Mouse (Mus musculus) kidney, postnatal 14 days (tissue): ENCODE measurements around the gene 1700069L16Rik.
A peak's percentile ranks its signal among the peaks of the same experiment; 100 is the strongest.

Experiments used
- DNase-seq: peaks from one replicate; pipeline ENCODE4 v3.0.0; 2022; ENCODE audit warnings: mixed read lengths

Gene 1700069L16Rik

DNA sequence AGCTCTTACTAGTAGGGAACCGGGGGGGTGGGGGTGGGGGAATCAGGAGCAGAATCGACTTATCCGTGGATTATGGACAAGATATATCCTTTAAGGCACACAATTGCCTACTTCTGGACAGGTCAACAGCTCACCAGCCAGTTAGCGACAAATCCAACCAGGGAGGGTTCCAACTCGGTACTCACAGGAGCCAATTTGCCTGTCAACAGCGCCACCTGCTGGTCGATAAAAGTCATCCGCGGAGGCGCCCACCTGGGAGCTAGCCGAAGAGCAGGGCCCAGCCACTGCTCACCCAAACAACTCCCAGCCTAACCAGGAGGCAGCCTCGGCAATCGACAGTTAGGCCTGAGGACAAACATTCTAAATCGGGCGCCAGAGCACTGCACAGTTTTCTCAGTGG is at the start of gene 1700069L16Rik:
TSS of gene 1700069L16Rik (minus strand) at position 327 of the 400 bp plus-strand sequence.
- peak; percentile 87 for DNase-seq

DNA sequence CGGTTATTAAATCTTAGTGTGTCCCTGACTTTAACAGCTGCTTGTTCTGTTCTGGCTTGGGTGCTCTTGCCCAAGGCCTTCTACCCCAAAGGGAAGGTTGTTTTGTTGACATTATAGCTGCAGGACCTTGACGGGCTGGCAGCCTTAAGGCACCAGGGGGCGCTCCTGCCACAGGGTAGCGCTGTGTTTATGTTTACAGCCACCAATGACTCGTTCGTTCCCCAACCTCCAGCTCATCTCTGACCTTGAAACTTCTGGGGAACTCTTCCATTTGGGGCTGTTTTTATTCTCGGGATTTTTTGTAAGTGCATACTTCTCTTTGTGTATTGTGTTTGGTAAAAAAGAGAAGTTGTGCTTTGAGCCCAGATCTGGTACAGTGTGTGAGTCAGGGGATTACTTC is 49.1 kb upstream of the 1700069L16Rik start:
- DNase-seq = peak; percentile 92

DNA sequence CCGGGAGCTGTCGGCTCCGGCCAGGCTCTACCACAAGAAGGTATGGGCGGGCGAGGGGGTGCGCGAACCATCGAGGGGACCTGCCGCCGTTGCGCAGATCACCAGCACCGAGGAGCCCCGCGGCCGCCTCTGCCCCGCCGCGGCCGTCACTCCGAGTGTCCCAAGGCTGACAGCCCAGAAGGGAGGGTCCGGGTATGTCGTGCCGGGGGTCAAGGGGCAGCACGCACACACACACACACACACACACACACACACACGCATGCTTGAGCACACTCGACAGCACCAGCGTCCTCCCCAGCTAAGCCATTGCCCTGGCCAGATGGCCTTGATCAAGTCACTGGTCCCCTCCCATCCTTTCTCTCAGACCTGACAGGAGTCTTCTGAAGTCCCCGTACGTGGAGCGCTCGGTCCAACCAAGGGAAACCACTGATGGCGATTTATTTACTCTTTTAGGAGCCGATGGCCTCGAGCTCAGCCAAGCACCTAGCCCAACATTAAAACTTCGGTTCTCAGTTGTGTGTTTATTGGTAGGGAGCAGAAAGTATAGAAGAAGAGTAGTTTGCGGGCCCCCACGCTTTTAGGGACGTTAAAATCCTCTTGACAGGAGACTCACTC is 48.4 kb upstream of the 1700069L16Rik start:
- DNase-seq = no peak

DNA sequence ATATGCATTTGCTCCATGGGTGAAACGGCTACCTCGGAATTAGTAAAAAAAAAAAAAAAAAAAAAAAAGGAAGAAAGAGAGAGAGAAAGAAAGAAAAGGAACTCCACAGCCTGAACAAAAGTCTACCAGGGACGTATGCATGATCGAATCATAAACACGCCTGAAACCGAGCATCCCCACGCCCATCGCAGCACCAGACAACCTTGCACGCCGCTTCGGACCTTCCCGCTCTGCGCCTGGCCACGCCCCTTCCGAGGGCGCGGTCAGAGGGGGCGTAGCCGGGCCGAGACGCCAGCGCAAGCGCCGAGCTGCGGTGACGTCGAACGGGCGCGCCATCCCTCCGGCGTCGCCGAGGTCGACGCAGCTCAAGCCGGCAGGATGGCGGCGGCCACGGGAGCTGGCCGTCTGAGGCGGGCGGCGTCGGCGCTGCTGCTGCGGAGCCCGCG is 47.9 kb upstream of the 1700069L16Rik start, which contains the start of the genes Sart3 and Iscu:
TSS of gene Sart3 (minus strand) at position 61 of the 446 bp plus-strand sequence.
TSS of gene Iscu (plus strand) at position 299 of the 446 bp plus-strand sequence.
- peak; percentile 97 for DNase-seq

DNA sequence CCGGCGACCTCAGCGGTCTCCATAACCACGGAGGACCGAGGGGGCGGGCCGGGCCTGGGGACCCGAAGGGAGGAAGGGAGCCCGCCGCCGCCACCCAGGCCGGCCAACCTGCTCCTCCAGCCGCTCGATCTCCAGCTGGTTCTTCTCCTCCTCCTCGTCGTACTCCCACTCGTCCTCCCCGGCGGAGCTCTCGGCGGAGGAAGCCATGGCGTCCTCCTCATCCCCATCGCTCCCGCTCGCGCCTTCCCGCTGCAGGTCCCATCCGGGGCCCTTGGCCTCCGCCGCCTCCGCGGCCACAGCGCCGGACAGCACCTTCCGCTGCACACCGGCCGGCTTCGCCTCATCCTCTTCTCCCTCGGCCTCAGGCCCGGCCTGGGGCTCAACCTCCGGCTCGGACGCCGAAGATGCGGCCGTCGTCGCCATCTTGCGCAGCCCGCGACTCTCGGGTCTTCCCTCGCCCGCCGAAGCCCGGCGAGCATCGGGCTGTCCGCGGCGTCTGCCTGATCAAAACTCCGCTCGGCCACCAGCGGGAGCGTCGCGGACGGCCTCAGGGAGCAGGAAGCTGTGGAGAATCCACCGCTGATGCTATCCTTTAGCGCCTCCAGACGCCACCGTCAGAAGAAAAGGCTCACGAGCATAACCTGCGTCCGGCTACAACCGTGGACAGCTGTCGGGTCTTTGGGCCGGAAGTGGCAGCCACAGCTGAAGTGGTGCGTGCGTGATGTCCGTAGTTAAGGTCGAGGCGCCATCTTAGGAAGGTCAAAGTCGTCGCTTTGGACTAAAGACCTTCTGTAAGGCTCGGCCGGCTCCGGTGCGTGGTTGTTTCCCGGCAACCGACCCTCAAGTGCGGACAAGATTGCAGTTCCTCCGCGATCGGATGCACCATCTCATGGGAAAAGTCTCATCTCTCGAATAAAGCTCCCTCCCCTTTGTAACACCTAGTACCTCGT is 46.9 kb upstream of the 1700069L16Rik start:
- DNase-seq = peak; percentile 92

- DNase-seq = no peak
Measured at GRCm38 (mm10) chr5:113768806-113769205, 44.2 kb upstream of the 1700069L16Rik start.

GRCm38 (mm10) chr5:113765641-113766526 is 41.3 kb upstream of the 1700069L16Rik start:
- DNase-seq = no peak

- DNase-seq = no peak
Measured at GRCm38 (mm10) chr5:113764426-113764825, 39.9 kb upstream of the 1700069L16Rik start.

DNA sequence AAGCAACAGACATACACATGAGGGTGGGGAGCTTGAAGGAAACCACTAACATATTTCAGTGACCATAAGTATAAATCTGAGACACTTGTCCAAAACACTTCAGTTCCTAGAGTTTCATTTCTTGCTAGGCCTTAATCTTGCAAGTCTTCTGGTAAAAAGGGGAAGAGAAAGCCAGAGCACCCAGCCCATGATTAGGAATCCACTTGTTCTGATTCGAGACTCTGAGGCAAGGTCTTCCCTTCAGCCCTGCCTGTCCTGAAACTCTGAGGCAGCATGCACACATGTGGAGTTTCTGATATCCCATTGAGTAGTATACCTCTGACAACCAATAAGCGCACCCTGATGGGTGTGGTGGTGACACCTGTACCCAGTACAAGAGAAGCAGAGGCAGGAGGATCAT is 37.0 kb upstream of the 1700069L16Rik start:
- DNase-seq = no peak

DNA sequence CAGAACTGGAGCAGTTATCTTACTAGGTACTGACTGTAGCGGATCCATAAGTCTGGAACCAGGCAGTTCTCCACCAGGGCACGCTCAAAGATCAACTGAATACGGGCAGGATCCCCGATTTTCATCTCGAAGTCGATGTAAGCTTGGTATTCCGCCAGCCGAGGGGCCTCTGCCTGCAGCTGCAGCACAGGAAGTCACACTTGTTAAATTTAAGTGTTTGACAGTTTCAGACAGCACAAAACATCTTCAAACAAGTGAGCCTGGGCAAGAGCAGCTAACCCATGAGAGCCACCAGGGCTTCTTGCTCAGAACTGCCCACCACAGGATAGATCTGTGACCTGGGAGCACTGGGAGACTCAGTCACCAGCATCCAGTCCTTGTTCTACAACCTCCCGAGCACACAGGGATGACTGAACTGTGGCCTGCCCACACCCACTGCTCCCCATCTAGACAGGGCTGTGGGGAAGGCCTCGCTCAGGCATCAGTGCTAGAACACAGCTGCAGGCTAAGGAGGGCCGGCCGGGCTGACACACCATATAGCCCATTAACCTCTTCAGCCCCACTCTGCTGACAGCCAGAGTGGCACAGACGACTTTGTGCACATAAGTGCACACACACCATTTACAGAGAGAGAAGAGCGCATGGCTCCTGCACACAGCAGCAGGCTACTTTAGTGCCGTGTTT is 30.9 kb upstream of the 1700069L16Rik start:
- DNase-seq = no peak

DNA sequence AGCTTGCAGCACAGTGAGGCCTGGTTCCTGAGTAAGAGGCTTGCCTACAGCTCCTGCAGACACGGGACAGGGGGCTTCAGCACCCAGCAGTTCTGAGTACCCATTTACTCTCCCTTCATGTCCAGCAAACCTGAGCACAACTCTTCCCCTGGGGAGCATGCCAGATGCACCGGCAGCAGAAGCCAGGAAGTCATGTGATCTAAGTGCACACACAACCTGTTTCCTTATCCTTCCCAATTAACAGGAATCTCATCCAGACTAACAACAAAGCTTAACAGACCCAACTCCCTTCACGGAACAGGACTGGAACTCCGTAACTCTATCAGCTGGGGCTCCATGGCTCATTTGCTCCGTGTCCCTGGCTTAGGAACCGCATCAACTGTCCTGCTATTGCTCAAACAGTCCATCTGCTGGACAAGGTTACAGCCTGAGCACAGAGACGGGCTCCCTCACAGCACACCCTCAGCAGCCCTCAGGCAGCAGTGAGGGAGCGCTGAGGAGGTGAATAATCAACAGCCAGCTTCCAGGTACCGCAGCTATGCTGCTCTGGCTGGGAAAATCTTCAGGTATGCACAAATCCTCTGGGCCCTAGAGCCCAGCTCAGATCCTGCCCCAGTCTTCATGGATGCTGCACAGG is 27.1 kb upstream of the 1700069L16Rik start:
- no peak for DNase-seq

DNA sequence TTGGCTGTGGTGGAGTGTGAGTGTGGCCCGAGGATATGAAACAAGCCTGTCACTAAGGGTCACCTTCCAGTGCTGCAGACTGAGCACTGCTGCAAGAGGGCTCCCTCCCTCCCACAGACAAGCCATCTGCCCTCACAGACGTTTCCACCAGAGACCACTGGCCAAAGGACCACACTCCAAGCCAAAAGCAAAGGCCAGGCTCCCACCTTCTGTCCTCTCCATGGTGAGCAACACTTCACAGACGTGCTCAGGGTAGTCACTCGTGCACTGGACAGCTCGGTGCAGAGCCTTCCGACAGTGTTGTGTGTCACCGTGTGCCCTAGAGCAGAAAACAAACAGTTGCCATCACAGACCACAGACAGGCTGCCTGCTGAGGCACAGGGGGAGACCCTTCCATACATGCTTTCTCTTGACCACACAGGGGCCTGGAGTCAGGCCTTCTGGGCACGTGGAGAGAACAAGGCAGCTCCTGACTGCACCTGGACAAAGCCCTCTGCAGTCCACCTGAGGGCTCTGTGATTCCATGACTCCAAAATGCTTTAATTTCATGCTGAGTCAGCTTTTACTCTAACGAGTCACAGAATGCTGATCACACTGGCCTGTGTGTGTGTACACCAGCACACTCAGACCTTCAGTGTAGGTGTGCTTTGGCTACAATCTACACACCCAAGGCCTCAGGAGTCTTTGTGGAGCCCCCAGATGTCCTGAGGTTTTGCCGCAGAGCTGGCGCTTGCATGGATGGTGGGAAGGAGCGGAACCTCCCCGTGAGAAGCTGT is 24.2 kb upstream of the 1700069L16Rik start:
- DNase-seq = no peak

DNA sequence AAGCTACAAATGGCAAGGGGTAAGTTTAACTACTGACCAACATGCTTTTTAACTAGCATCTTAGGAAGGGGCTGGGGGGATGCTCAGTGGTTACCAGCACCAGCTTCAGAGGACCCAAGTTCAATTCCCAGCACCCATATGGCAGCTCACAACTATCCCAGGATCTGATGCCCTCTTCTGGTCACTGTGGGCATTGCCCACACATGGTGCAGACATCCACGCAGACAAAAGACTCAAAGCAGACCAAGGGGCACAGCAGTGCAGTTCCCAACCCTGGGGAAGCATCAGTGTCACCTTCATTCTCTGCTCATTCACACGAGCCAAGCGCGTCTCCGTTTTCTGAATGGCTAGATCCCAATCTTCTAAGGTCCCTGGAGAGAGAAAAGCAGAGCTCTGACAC is 23.1 kb upstream of the 1700069L16Rik start:
- no peak for DNase-seq

DNA sequence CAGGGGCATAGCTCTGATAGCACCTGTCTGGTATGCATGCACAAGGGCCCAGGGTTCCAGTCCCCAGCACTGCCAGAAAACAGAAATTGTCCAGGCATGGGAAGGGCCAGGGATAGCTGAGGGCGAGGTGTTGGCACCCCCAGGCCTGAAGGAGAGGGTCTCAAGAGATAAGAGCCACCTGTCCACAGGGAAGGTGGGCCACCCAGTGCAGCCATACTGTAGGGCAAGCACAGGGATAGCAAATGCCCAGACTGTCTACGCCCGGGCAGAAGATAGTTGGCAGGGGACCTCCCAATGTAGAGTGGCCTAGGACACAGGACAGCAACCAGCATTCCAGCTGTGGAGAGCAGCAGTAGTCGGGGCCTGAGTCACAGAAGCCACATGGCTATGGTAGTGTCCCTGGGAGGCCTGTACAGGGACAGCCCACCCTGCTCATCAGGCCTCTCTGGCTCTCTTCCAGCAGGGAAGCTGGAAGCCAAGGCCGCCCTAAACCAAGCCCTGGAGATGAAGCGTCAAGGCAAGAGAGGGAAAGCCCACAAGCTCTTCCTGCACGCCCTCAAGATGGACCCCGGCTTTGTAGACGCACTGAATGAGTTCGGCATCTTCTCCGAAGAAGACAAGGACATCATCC is 13.2 kb upstream of the 1700069L16Rik start:
- no peak for DNase-seq

GRCm38 (mm10) chr5:113736522-113737164 is 12.1 kb upstream of the 1700069L16Rik start:
- DNase-seq = no peak

- no peak for DNase-seq
Measured at GRCm38 (mm10) chr5:113736113-113736502, 11.5 kb upstream of the 1700069L16Rik start.

DNA sequence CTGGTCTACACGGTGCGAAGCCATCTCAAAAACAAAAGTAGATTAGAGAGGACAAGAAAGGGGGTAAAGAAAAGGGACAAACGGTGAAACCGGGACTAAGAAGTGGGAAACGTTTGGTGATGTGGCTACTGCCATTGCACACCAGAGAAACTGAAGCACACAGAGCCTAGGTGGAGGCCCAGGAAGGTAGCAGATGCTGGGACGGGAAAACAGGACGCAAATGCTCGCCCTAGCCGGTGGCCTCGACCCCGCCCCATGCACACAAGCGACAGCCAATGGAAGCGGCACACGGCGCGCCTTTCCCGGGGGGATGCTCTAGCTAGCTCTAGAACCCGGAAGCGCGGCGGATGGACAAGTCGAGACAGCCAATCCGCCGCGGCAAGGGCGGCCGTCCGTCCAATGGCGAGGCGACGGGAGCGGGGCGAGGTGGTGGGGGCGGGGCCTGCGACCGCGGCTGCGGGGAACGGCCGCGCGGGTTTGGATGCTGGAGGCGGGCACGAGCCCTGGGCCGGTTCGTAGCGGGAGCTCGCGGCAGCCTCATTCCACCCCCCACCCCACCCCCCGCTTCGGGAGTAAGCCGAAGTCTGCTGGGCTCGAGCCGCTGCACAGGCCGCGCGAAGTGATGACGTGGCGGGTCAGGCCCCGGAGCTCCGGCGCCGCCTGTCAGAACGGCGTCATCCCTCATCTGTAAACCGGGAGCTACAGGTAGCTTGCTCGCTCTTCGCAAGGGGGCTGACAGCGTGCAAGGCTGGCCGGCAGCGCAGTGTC is 11.0 kb upstream of the 1700069L16Rik start, which contains the start of gene Ficd:
TSS of gene Ficd (plus strand) at position 459 of the 768 bp plus-strand sequence.
- peak; percentile 96 for DNase-seq

- DNase-seq = no peak
Measured at GRCm38 (mm10) chr5:113735023-113735344, 10.4 kb upstream of the 1700069L16Rik start.

DNA sequence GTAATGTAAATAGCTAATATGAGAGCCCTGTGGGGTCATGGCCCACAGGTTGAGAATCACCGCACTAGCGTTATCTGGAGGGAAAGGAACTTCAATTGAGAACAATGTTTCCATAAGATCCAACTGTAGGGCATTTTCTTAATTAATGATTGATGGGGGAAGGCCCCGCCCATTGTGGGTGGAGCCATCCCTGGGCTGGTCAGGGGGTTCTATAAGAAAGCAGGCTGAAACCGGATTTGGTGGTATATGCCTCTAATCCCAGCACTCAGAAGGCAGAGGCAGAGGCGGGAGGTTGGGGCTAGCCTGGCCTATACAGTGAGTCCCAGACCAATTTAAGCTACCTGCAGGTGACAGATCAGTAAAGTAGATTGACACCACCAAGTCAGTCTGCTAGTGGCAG is 9.8 kb upstream of the 1700069L16Rik start:
- no peak for DNase-seq
